Mouse (Mus musculus): ENCODE data around the gene Fbln7. TPM values are rescaled to one million over a fixed set of nuclear protein-coding genes. Genes with fewer than 3 reads are reported as not detected.

Gene Fbln7
- total RNA-seq (2014; rRNA removed) (2.9 and 3.3 TPM in 2 replicates), polyA plus RNA-seq (2015; fragmentation: Nextera tagmentation; extraction: Ambion mirVana) (3.6 and 4.3 TPM in 2 replicates)

DNA sequence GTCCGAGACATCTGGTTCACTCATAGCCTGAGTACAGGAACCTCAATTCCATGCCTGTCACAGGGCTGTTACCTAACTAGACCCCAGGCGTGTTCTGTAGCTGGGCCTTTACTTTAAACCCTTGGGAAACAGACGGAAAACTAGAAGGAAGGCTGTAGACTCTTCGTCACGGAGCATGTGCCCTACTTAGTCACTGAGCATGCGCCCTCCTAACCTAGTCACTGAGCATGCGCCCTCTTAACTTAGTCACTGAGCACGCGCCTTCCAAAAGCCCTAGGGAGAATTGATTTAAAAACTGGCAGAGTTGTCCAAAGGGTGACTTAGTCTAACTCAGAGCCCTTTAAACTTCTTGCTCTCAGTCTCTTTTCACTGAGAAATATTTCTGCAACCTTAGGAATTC, at the start of gene Fbln7:
TSS of gene Fbln7 (plus strand) at position 346 of the 400 bp plus-strand sequence.
- ATAC-seq, result no peak
- Histone ChIP-seq H3K36me3 (ENCODE audit: insufficient read depth, low read length) (no peaks in the 10 kb centered on the region), H3K9me3 (ENCODE audit: low read length) (no peaks in the 10 kb centered on the region), H3K9ac (replicated peaks; ENCODE audit: low read length) (peak within 1 kb of the TSS; percentile 18), H3K27ac (no peak within 1 kb of the TSS), H3K4me3 (ENCODE audit: low read length) (peak within 1 kb of the TSS; percentile 39), H3K27me3 (ENCODE audit: insufficient read depth, low read length) (no peaks in the 10 kb centered on the region; the same call in 1 of the 2 replicates), H3K4me1 (ENCODE audit: insufficient read depth, low read length) (no peaks in the 10 kb centered on the region), H3K4me2 (ENCODE audit: low read depth, low read length) (peak within 1 kb of the TSS; percentile 75)
- DNase-seq (ENCODE audit: low spot score), result no peak
- 92% methylated on average over 9 of the region's 9 CpGs for WGBS
- no peak for TF ChIP-seq CTCF (IDR thresholded peaks at IDR 0.05; ENCODE audit: low read depth)

DNA sequence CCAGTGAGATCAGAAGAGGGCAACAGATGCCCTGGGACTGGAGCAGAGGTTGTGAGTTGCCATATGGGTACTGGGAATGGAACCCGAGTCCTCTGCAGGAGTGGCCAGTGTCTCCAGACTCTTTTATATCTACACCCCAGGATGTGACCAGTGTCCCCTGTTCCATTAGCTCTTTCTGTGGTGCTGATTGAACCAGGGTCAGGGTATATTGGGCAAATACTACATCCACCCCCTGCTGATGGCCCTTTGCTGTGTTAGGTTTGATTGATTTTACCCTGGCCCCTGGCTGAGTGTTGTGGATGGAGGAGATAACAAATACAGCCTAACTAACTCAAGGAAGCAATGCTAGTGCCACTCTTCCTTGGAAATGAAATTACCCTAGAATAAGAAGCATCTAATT, 46.5 kb upstream of the Fbln7 start:
- no peak for ATAC-seq

DNA sequence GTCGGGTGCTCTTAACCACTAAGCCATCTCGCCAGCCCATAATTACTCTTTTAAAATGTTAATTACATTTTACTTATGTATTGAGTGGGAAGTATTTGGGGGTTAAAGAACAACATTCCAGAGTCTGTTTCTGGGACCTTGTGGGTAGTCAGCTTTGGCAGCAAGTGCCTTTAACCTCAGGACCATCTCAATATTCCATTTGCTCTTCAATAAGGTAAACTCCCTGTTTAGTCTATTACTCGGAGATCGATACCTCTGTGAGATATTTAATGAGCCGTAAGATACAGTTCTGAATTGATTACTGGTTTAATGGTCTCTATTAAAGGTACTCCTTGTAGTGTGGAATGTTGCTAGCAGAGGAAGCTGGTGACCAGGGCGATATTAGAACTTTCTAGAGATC, 45.9 kb upstream of the Fbln7 start:
- peak overlapping the region; percentile 69 for H3K4me2 ChIP-seq (ENCODE audit: low read depth, low read length)
- no peak for DNase-seq (ENCODE audit: low spot score)
- H3K9me3 ChIP-seq (ENCODE audit: low read length), result no peaks in the 10 kb centered on the region
- no peak overlapping the region for H3K9ac ChIP-seq (replicated peaks; ENCODE audit: low read length)
- no peak overlapping the region for H3K27ac ChIP-seq
- H3K27me3 ChIP-seq (ENCODE audit: insufficient read depth, low read length), result no peaks in the 10 kb centered on the region
- H3K4me1 ChIP-seq (ENCODE audit: insufficient read depth, low read length), result peaks cover 9% of the 10 kb centered on the region
- WGBS, result 33% methylated on average over 6 of the region's 6 CpGs
- no peaks in the 10 kb centered on the region for H3K36me3 ChIP-seq (ENCODE audit: insufficient read depth, low read length)
- TF ChIP-seq CTCF (IDR thresholded peaks at IDR 0.05; ENCODE audit: low read depth), result no peak
- no peak for ATAC-seq
- H3K4me3 ChIP-seq (ENCODE audit: low read length), result peak overlapping the region; percentile 88

More for the DNA sequence above, 46.5 kb upstream of the Fbln7 start:
- H3K27me3 ChIP-seq (ENCODE audit: insufficient read depth, low read length), result no peaks in the 10 kb centered on the region
- WGBS, result 78% methylated on average over 1 of the region's 1 CpGs
- no peak for DNase-seq (ENCODE audit: low spot score)
- no peak overlapping the region for H3K27ac ChIP-seq
- H3K4me1 ChIP-seq (ENCODE audit: insufficient read depth, low read length), result peaks cover 9% of the 10 kb centered on the region
- no peak for TF ChIP-seq CTCF (IDR thresholded peaks at IDR 0.05; ENCODE audit: low read depth)
- H3K4me3 ChIP-seq (ENCODE audit: low read length), result no peak overlapping the region
- no peak overlapping the region for H3K4me2 ChIP-seq (ENCODE audit: low read depth, low read length)
- no peaks in the 10 kb centered on the region for H3K36me3 ChIP-seq (ENCODE audit: insufficient read depth, low read length)
- no peak overlapping the region for H3K9ac ChIP-seq (replicated peaks; ENCODE audit: low read length)
- no peaks in the 10 kb centered on the region for H3K9me3 ChIP-seq (ENCODE audit: low read length)

DNA sequence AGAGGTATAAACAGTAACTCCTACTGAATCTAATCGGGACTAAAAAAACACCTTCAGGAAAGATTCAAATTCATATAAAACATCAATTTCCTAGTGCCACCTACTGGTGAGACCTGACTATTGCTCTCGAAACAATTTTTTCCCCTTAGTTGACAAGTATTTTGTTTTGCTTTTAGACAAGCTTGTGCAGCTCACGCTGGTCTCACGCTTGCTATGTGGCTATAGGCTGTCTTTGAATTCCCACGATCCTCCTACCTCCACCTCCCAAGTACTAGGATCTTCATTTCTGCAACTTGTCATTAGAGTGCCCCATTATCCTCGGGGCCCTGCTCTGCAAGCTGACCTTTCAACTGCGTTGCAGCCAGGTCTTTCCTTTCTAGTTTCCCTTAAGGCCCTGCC, 45.4 kb upstream of the Fbln7 start:
- WGBS, result 2% methylated on average over 7 of the region's 7 CpGs
- DNase-seq (ENCODE audit: low spot score) (peak; percentile 89), ATAC-seq (peak; percentile 51)
- Histone ChIP-seq H3K27me3 (ENCODE audit: insufficient read depth, low read length) (no peaks in the 10 kb centered on the region), H3K4me1 (ENCODE audit: insufficient read depth, low read length) (peaks cover 9% of the 10 kb centered on the region), H3K9ac (replicated peaks; ENCODE audit: low read length) (peak overlapping the region; percentile 24; the same call in 1 of the 2 replicates), H3K9me3 (ENCODE audit: low read length) (no peaks in the 10 kb centered on the region), H3K36me3 (ENCODE audit: insufficient read depth, low read length) (no peaks in the 10 kb centered on the region), H3K4me3 (ENCODE audit: low read length) (peak overlapping the region; percentile 88), H3K4me2 (ENCODE audit: low read depth, low read length) (peak overlapping the region; percentile 69), H3K27ac (peak overlapping the region; percentile 95)
- TF ChIP-seq CTCF (IDR thresholded peaks at IDR 0.05; ENCODE audit: low read depth), result peak; percentile 82

DNA sequence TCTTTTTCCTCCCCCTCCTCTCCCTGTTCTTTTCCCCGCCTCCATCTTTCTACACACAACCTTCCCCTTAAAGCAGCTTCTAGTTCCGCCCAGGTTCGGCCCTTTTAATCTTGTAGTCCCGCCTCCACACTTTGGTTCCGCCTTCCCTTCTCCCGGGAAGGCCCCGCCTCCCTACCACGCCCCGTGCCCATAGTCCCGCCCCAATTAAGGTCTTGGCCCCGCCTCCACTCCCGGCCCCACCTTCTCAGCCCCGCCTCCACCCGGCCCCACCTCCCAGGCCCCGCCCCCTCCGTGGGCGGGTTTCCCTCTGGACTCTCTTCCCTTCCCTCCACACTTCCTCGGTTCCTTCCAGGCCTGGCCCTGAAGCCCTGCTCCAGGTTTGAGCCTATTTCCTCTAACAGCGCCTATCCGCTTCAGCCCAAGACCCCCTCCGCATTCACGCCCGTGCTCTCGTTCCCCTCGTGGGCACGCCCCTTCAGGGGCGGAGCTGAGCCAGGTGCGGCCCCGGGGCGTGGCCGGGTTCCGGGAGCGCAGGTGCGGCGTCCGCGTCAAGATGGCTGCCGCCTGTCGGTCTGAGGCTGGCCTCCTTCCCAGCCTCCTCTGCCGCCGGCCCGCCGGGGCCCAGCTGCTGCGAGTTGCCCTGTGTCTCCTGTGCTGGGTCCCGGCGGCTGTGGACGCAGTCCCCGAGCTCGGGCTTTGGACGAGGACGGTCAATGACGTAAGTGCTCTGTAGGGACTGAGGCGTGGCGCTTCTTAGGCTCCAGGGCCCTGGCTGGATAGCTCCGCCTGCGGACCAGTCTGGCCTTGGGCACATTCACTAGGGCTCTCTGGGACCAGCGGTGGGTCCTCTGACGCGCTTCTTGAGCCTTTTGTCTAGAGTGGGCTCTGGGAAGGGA, 44.7 kb upstream of the Fbln7 start, which contains the start of gene Tmem87b:
TSS of gene Tmem87b (plus strand) at position 333 of the 896 bp plus-strand sequence.
- DNase-seq (ENCODE audit: low spot score), result peak; percentile 97
- Histone ChIP-seq H3K9ac (replicated peaks; ENCODE audit: low read length) (peak within 1 kb of the TSS; percentile 91), H3K4me3 (ENCODE audit: low read length) (peak within 1 kb of the TSS; percentile 88), H3K4me2 (ENCODE audit: low read depth, low read length) (peak within 1 kb of the TSS; percentile 69), H3K36me3 (ENCODE audit: insufficient read depth, low read length) (no peaks in the 10 kb centered on the region), H3K4me1 (ENCODE audit: insufficient read depth, low read length) (peaks cover 9% of the 10 kb centered on the region), H3K9me3 (ENCODE audit: low read length) (no peaks in the 10 kb centered on the region), H3K27ac (peak within 1 kb of the TSS; percentile 95), H3K27me3 (ENCODE audit: insufficient read depth, low read length) (no peaks in the 10 kb centered on the region)
- peak; percentile 95 for ATAC-seq
- under 1% methylated on average over 58 of the region's 59 CpGs for WGBS
- TF ChIP-seq CTCF (IDR thresholded peaks at IDR 0.05; ENCODE audit: low read depth), result 0 out of 2 replicates have a peak, but pooled peaks have one; percentile 3

DNA sequence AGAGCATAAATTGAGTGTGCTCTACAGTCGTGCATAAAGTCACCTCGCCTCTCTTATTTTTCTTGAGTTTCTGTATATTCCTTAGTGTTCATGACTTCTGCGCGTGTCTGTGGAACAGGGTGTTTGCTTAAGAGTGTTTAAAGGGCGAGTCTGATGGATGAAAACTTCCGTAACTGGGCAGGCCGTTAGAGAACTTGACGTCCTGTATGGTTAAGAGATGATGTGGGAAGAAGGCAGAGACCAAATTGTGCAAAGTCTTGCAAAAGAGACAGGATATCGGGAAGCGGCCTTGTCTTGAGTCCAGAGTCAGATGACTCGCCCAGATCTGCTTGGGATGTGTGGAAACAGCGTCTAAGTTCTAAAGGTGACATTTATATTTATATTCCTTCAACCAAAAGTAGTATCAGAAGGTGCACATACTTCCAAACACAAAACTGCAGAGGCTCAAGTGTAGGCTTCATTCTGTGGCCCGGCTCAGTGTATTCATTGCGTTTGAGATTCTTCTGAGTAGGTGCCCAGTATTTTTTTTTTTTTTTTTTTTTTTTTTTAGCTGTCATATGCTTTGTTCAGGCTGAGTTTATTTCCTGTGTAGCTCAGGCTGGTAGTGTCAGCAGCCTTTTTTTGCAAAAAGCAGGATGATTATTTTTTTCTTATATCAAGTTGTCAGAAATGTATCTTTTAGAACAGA, 43.7 kb upstream of the Fbln7 start:
- ATAC-seq, result no peak
- H3K4me1 ChIP-seq (ENCODE audit: insufficient read depth, low read length), result peaks cover 9% of the 10 kb centered on the region
- H3K36me3 ChIP-seq (ENCODE audit: insufficient read depth, low read length), result no peaks in the 10 kb centered on the region
- no peak for TF ChIP-seq CTCF (IDR thresholded peaks at IDR 0.05; ENCODE audit: low read depth)
- peak overlapping the region; percentile 91 for H3K9ac ChIP-seq (replicated peaks; ENCODE audit: low read length)
- H3K9me3 ChIP-seq (ENCODE audit: low read length), result no peaks in the 10 kb centered on the region
- peak overlapping the region; percentile 88 for H3K4me3 ChIP-seq (ENCODE audit: low read length)
- peak overlapping the region; percentile 69 for H3K4me2 ChIP-seq (ENCODE audit: low read depth, low read length)
- peak; percentile 13 for DNase-seq (ENCODE audit: low spot score)
- 11% methylated on average over 14 of the region's 14 CpGs for WGBS
- H3K27me3 ChIP-seq (ENCODE audit: insufficient read depth, low read length), result no peaks in the 10 kb centered on the region
- peak overlapping the region; percentile 95 for H3K27ac ChIP-seq
